Mouse (Mus musculus): ENCODE results near the gene Irf2bp1. TPM values are rescaled to one million over a fixed set of nuclear protein-coding genes. Genes with fewer than 3 reads are reported as not detected.

The Irf2bp1 gene
- polyA plus RNA-seq, 1 experiment from 2014 or later: 26.6 TPM

GRCm38 (mm10) chr7:19014452-19014851 is 10.6 kb downstream of the Irf2bp1 start:
- Histone ChIP-seq H3K27ac (replicated peaks; ENCODE audit: low read depth, low read length) (no peak overlapping the region), H3K4me1 (ENCODE audit: control insufficient read depth, insufficient read depth, low read length) (peaks cover 11% of the 10 kb centered on the region), H3K9me3 (ENCODE audit: control insufficient read depth, low read length) (no peaks in the 10 kb centered on the region), H3K4me2 (ENCODE audit: low read depth, low read length) (no peak overlapping the region), H3K4me3 (ENCODE audit: low read depth, low read length) (no peak overlapping the region), H3K27me3 (replicated peaks; ENCODE audit: control insufficient read depth, insufficient read depth, low read length) (no peaks in the 10 kb centered on the region), H3K36me3 (ENCODE audit: control insufficient read depth, insufficient read depth, low read length) (no peaks in the 10 kb centered on the region), H3K9ac (ENCODE audit: low read depth, low read length) (no peak overlapping the region)
- DNase-seq (ENCODE audit: low spot score) (no peak), ATAC-seq (ENCODE audit: low read depth) (no peak)
- 61% methylated on average over 15 of the region's 15 CpGs for WGBS

GRCm38 (mm10) chr7:19016042-19016441 is 12.2 kb downstream of the Irf2bp1 start:
- H3K4me2 ChIP-seq (ENCODE audit: low read depth, low read length): no peak overlapping the region
- no peak overlapping the region for H3K9ac ChIP-seq (ENCODE audit: low read depth, low read length)
- no peaks in the 10 kb centered on the region for H3K36me3 ChIP-seq (ENCODE audit: control insufficient read depth, insufficient read depth, low read length)
- 84% methylated on average over 4 of the region's 4 CpGs for WGBS
- H3K4me3 ChIP-seq (ENCODE audit: low read depth, low read length): no peak overlapping the region
- no peak overlapping the region for H3K27ac ChIP-seq (replicated peaks; ENCODE audit: low read depth, low read length)
- DNase-seq (ENCODE audit: low spot score) (no peak), ATAC-seq (ENCODE audit: low read depth) (no peak)
- H3K9me3 ChIP-seq (ENCODE audit: control insufficient read depth, low read length): no peaks in the 10 kb centered on the region
- H3K27me3 ChIP-seq (replicated peaks; ENCODE audit: control insufficient read depth, insufficient read depth, low read length): peaks cover 10% of the 10 kb centered on the region
- peaks cover 11% of the 10 kb centered on the region for H3K4me1 ChIP-seq (ENCODE audit: control insufficient read depth, insufficient read depth, low read length)

- Histone ChIP-seq H3K36me3 (ENCODE audit: control insufficient read depth, insufficient read depth, low read length) (no peaks in the 10 kb centered on the region), H3K27ac (replicated peaks; ENCODE audit: low read depth, low read length) (no peak overlapping the region), H3K4me2 (ENCODE audit: low read depth, low read length) (no peak overlapping the region), H3K9ac (ENCODE audit: low read depth, low read length) (no peak overlapping the region), H3K4me3 (ENCODE audit: low read depth, low read length) (no peak overlapping the region), H3K9me3 (ENCODE audit: control insufficient read depth, low read length) (no peaks in the 10 kb centered on the region), H3K27me3 (replicated peaks; ENCODE audit: control insufficient read depth, insufficient read depth, low read length) (peaks cover 28% of the 10 kb centered on the region), H3K4me1 (ENCODE audit: control insufficient read depth, insufficient read depth, low read length) (no peaks in the 10 kb centered on the region)
- WGBS: 88% methylated on average over 7 of the region's 7 CpGs
- ATAC-seq (ENCODE audit: low read depth) (no peak), DNase-seq (ENCODE audit: low spot score) (no peak)
Measured at GRCm38 (mm10) chr7:19017909-19018308, 14.1 kb downstream of the Irf2bp1 start.

GRCm38 (mm10) chr7:19021048-19021447 is 17.2 kb downstream of the Irf2bp1 start:
- Histone ChIP-seq H3K4me3 (ENCODE audit: low read depth, low read length) (no peak overlapping the region), H3K4me2 (ENCODE audit: low read depth, low read length) (no peak overlapping the region), H3K9me3 (ENCODE audit: control insufficient read depth, low read length) (no peaks in the 10 kb centered on the region), H3K27ac (replicated peaks; ENCODE audit: low read depth, low read length) (no peak overlapping the region), H3K4me1 (ENCODE audit: control insufficient read depth, insufficient read depth, low read length) (peaks cover 11% of the 10 kb centered on the region; the same call in 1 of the 2 replicates), H3K9ac (ENCODE audit: low read depth, low read length) (no peak overlapping the region), H3K27me3 (replicated peaks; ENCODE audit: control insufficient read depth, insufficient read depth, low read length) (peaks cover 38% of the 10 kb centered on the region), H3K36me3 (ENCODE audit: control insufficient read depth, insufficient read depth, low read length) (no peaks in the 10 kb centered on the region)
- DNase-seq (ENCODE audit: low spot score) (no peak), ATAC-seq (ENCODE audit: low read depth) (no peak)
- 13% methylated on average over 8 of the region's 8 CpGs for WGBS

GRCm38 (mm10) chr7:19022189-19022958 is 18.5 kb downstream of the Irf2bp1 start:
- WGBS: 54% methylated on average over 18 of the region's 18 CpGs
- peak overlapping the region; percentile 90; the same call in 1 of the 2 replicates for H3K4me3 ChIP-seq (ENCODE audit: low read depth, low read length)
- H3K4me2 ChIP-seq (ENCODE audit: low read depth, low read length): no peak overlapping the region
- peaks cover 38% of the 10 kb centered on the region for H3K27me3 ChIP-seq (replicated peaks; ENCODE audit: control insufficient read depth, insufficient read depth, low read length)
- H3K36me3 ChIP-seq (ENCODE audit: control insufficient read depth, insufficient read depth, low read length): no peaks in the 10 kb centered on the region
- H3K9ac ChIP-seq (ENCODE audit: low read depth, low read length): 0 out of 2 replicates have a peak overlapping the region, but pooled peaks have one; percentile 49
- H3K9me3 ChIP-seq (ENCODE audit: control insufficient read depth, low read length): no peaks in the 10 kb centered on the region
- peaks cover 11% of the 10 kb centered on the region; the same call in 1 of the 2 replicates for H3K4me1 ChIP-seq (ENCODE audit: control insufficient read depth, insufficient read depth, low read length)
- no peak overlapping the region for H3K27ac ChIP-seq (replicated peaks; ENCODE audit: low read depth, low read length)
- DNase-seq (ENCODE audit: low spot score) (no peak), ATAC-seq (ENCODE audit: low read depth) (no peak)

GRCm38 (mm10) chr7:19023357-19023814 is 19.5 kb downstream of the Irf2bp1 start, which contains the start of gene Foxa3:
Gene Foxa3, minus strand, starts transcription at chr7:19023538.
- Histone ChIP-seq H3K4me1 (ENCODE audit: control insufficient read depth, insufficient read depth, low read length) (peaks cover 11% of the 10 kb centered on the region; the same call in 1 of the 2 replicates), H3K9ac (ENCODE audit: low read depth, low read length) (peak within 1 kb of the TSS; percentile 95), H3K4me3 (ENCODE audit: low read depth, low read length) (peak within 1 kb of the TSS; percentile 90), H3K27me3 (replicated peaks; ENCODE audit: control insufficient read depth, insufficient read depth, low read length) (peaks cover 38% of the 10 kb centered on the region), H3K9me3 (ENCODE audit: control insufficient read depth, low read length) (no peaks in the 10 kb centered on the region), H3K27ac (replicated peaks; ENCODE audit: low read depth, low read length) (no peak within 1 kb of the TSS), H3K4me2 (ENCODE audit: low read depth, low read length) (peak within 1 kb of the TSS; percentile 75), H3K36me3 (ENCODE audit: control insufficient read depth, insufficient read depth, low read length) (no peaks in the 10 kb centered on the region)
- no peak for DNase-seq (ENCODE audit: low spot score)
- WGBS: 8% methylated on average over 18 of the region's 30 CpGs
- ATAC-seq (ENCODE audit: low read depth): no peak

GRCm38 (mm10) chr7:19024096-19024506 is 20.3 kb downstream of the Irf2bp1 start, which contains the start of gene Sympk:
Gene Sympk, plus strand, starts transcription at chr7:19024377.
- H3K27me3 ChIP-seq (replicated peaks; ENCODE audit: control insufficient read depth, insufficient read depth, low read length): peaks cover 38% of the 10 kb centered on the region
- peaks cover 5% of the 10 kb centered on the region for H3K36me3 ChIP-seq (ENCODE audit: control insufficient read depth, insufficient read depth, low read length)
- H3K4me1 ChIP-seq (ENCODE audit: control insufficient read depth, insufficient read depth, low read length): peaks cover 11% of the 10 kb centered on the region; the same call in 1 of the 2 replicates
- H3K4me2 ChIP-seq (ENCODE audit: low read depth, low read length): peak within 1 kb of the TSS; percentile 75
- peak within 1 kb of the TSS; percentile 90 for H3K4me3 ChIP-seq (ENCODE audit: low read depth, low read length)
- H3K9ac ChIP-seq (ENCODE audit: low read depth, low read length): peak within 1 kb of the TSS; percentile 95
- ATAC-seq (ENCODE audit: low read depth) (peak; percentile 97), DNase-seq (ENCODE audit: low spot score) (peak; percentile 98)
- 0% methylated on average over 17 of the region's 50 CpGs for WGBS
- no peaks in the 10 kb centered on the region for H3K9me3 ChIP-seq (ENCODE audit: control insufficient read depth, low read length)
- H3K27ac ChIP-seq (replicated peaks; ENCODE audit: low read depth, low read length): no peak within 1 kb of the TSS

GRCm38 (mm10) chr7:19024581-19025255 is 20.9 kb downstream of the Irf2bp1 start:
- ATAC-seq (ENCODE audit: low read depth) (peak; percentile 22), DNase-seq (ENCODE audit: low spot score) (no peak)
- 4% methylated on average over 19 of the region's 36 CpGs for WGBS

More at GRCm38 (mm10) chr7:19024581-19025255, 20.9 kb downstream of the Irf2bp1 start:
- H3K36me3 ChIP-seq (ENCODE audit: control insufficient read depth, insufficient read depth, low read length): peaks cover 11% of the 10 kb centered on the region
- peaks cover 11% of the 10 kb centered on the region; the same call in 1 of the 2 replicates for H3K4me1 ChIP-seq (ENCODE audit: control insufficient read depth, insufficient read depth, low read length)
- H3K9ac ChIP-seq (ENCODE audit: low read depth, low read length): peak overlapping the region; percentile 95
- H3K27me3 ChIP-seq (replicated peaks; ENCODE audit: control insufficient read depth, insufficient read depth, low read length): peaks cover 38% of the 10 kb centered on the region
- H3K4me2 ChIP-seq (ENCODE audit: low read depth, low read length): peak overlapping the region; percentile 75
- H3K27ac ChIP-seq (replicated peaks; ENCODE audit: low read depth, low read length): no peak overlapping the region
- H3K4me3 ChIP-seq (ENCODE audit: low read depth, low read length): peak overlapping the region; percentile 90
- H3K9me3 ChIP-seq (ENCODE audit: control insufficient read depth, low read length): no peaks in the 10 kb centered on the region
